Mouse (Mus musculus) bone marrow, adult 2 months (tissue): ENCODE data around the gene Snx6.

ENCODE experiments used
- CTCF ChIP-seq: fragments of 200-500 bp; IDR thresholded peaks from 2 replicates; pipeline ENCODE4 v1.5.1; 2011; ENCODE audit warnings: low read length, control low read depth; ENCODE audit not compliant: control insufficient read depth, insufficient read depth
- POLR2A ChIP-seq: fragments of 200-500 bp; IDR thresholded peaks from 2 replicates; pipeline ENCODE4 v1.6.1; 2011; ENCODE audit warnings: low read depth, mild to moderate bottlenecking, control low read depth, low read length, borderline replicate concordance; ENCODE audit not compliant: control insufficient read depth

DNA sequence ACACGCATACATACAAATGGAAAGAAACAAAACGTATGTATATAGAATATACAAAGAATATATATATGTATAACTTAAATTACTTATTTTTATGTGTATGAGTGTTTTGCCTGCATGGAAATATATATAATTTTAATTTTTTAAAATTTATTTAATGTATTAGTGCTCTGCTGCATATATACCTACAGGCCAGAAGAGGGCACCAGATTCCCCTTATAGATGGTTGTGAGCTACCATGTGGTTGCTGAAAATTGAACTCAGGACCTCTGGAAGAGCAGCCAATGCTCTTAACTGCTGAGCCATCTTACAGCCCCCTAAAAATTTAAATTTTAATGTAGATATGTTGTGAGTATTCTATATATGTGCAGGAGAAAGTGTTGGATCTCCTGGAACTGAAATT, 36.7 kb downstream of the Snx6 start:
- TF ChIP-seq CTCF, result no peak
- TF ChIP-seq POLR2A, result no peak
